In genomic region chr16:11060645-11061044, GRCm38 (mm10) we compare ENCODE assay signal across 8 mouse cellular contexts. TPM values are rescaled to one million over a fixed set of nuclear protein-coding genes. Genes with fewer than 3 reads are reported as not detected.
DNase-seq lines count a peak whose midpoint lies in the region; ATAC-seq and TF ChIP-seq lines count a peak whose summit lies in the region.

TSS of gene Snn (plus strand) at chr16:11060945.

- H3K4me2 ChIP-seq in embryonic facial prominence, embryonic 15.5 days (replicated peaks), result no peak within 1 kb of the TSS
- no peak within 1 kb of the TSS for H3K4me2 ChIP-seq in midbrain, embryonic 12.5 days (replicated peaks)

- no peaks in the 10 kb centered on the region for H3K9me3 ChIP-seq in embryonic facial prominence, embryonic 15.5 days (replicated peaks)
- no peaks in the 10 kb centered on the region for H3K9me3 ChIP-seq in midbrain, embryonic 12.5 days

- no peak for TF ChIP-seq CTCF in left cerebral cortex, adult 2 months (IDR thresholded peaks at IDR 0.05)

- no peaks in the 10 kb centered on the region for H3K36me3 ChIP-seq in embryonic facial prominence, embryonic 15.5 days
- H3K36me3 ChIP-seq in midbrain, embryonic 12.5 days, result no peaks in the 10 kb centered on the region

- H3K9ac ChIP-seq in embryonic facial prominence, embryonic 15.5 days, result no peak within 1 kb of the TSS
- no peak within 1 kb of the TSS for H3K9ac ChIP-seq in midbrain, embryonic 12.5 days (replicated peaks)

- no peak within 1 kb of the TSS for H3K4me3 ChIP-seq in left cerebral cortex, adult 2 months
- H3K4me3 ChIP-seq in embryonic facial prominence, embryonic 15.5 days (replicated peaks), result no peak within 1 kb of the TSS
- no peak within 1 kb of the TSS for H3K4me3 ChIP-seq in midbrain, embryonic 12.5 days

- ATAC-seq in embryonic facial prominence, embryonic 15.5 days (ENCODE audit: insufficient number of reproducible peaks, low FRiP score, low TSS enrichment, low read depth), result no peak
- ATAC-seq in hematopoietic stem cell, adult 5-6 weeks (replicated peaks in 1 of 2; ENCODE audit: insufficient read depth in 1 of 2, low FRiP score in 2 of 2, low TSS enrichment in 1 of 2, low read depth in 1 of 2, poor library complexity in 2 of 2, severe bottlenecking in 2 of 2), result no peak
- ATAC-seq in midbrain, embryonic 12.5 days (ENCODE audit: low FRiP score, low read depth), result no peak
- no peak for ATAC-seq in granulocyte monocyte progenitor cell, adult 5-6 weeks (replicated peaks; ENCODE audit: poor library complexity, severe bottlenecking)
- ATAC-seq in megakaryocyte-erythroid progenitor cell, adult 5-6 weeks (replicated peaks; ENCODE audit: low FRiP score, low TSS enrichment, poor library complexity, severe bottlenecking), result no peak

- H3K27me3 ChIP-seq in embryonic facial prominence, embryonic 15.5 days, result no peaks in the 10 kb centered on the region
- H3K27me3 ChIP-seq in midbrain, embryonic 12.5 days, result no peaks in the 10 kb centered on the region

- H3K4me1 ChIP-seq in embryonic facial prominence, embryonic 15.5 days, result peaks cover 32% of the 10 kb centered on the region
- peaks cover 24% of the 10 kb centered on the region for H3K4me1 ChIP-seq in midbrain, embryonic 12.5 days

- intact Hi-C loops in left cerebral cortex, adult 2 months (cut with DNase I), result no loop called here

- no peak within 1 kb of the TSS for H3K27ac ChIP-seq in left cerebral cortex, adult 2 months
- no peak within 1 kb of the TSS for H3K27ac ChIP-seq in embryonic facial prominence, embryonic 15.5 days (replicated peaks)
- no peak within 1 kb of the TSS for H3K27ac ChIP-seq in midbrain, embryonic 12.5 days (replicated peaks)

- no peak for DNase-seq in left cerebral cortex, adult 2 months (ENCODE audit: extremely low spot score in 1 of 2, low spot score in 2 of 2)
- no peak for DNase-seq in left cerebral cortex, adult 9 months (ENCODE audit: low spot score in 2 of 2)
- DNase-seq in natural killer cell, adult 2 months (ENCODE audit: low spot score in 2 of 2), result no peak

- 91% methylated on average over 4 of the region's 4 CpGs for WGBS in embryonic facial prominence, embryonic 15.5 days
- 95% methylated on average over 4 of the region's 4 CpGs for WGBS in midbrain, embryonic 12.5 days

RNA-seq across cellular contexts. Expression of gene Snn, which starts in this region (rescaled TPM):
- 100 to 1,000 TPM; 174 to 177 TPM for total RNA-seq in left cerebral cortex, adult 2 months (2021)
- 43.4 and 44.4 TPM in 2 replicates for polyA plus RNA-seq in embryonic facial prominence, embryonic 15.5 days (2015; fragmentation: Nextera tagmentation; extraction: Ambion mirVana)
- total RNA-seq in hematopoietic stem cell, adult 5-6 weeks (2017), result 22.7 and 42.1 TPM in 2 replicates
- polyA plus RNA-seq in midbrain, embryonic 12.5 days (2016; fragmentation: Nextera tagmentation; extraction: Ambion mirVana), result 106 and 113 TPM in 2 replicates
- 1.8 and 2.2 TPM in 2 replicates for total RNA-seq in granulocyte monocyte progenitor cell, adult 5-6 weeks (2014; fragmentation: Nextera tagmentation)
- total RNA-seq in granulocyte monocyte progenitor cell, adult 5-6 weeks (2017), result 0.43 and 2.0 TPM in 2 replicates
- total RNA-seq in megakaryocyte-erythroid progenitor cell, adult 5-6 weeks (2014; fragmentation: Nextera tagmentation), result 0.52 and 7.4 TPM in 2 replicates
- 0.09 and 1.6 TPM in 2 replicates for total RNA-seq in megakaryocyte-erythroid progenitor cell, adult 5-6 weeks (2017)
